Mouse (Mus musculus) gonadal fat pad, adult 2 months (tissue): ENCODE results near the gene Krtap17-1. TPM values are rescaled to one million over a fixed set of nuclear protein-coding genes. Genes with fewer than 3 reads are reported as not detected.

Source experiments
- DNase-seq: peaks from one replicate; pipeline ENCODE4 v3.0.0-alpha.2; 2012; ENCODE audit warnings: low read depth
- polyA plus RNA-seq: library from polyadenylated mRNA; depleted of rRNA; stranded (reverse); fragments of >200 nt; gene quantifications from 2 replicates; pipeline ENCODE4 v1.2.3, GENCODE M21; 2012; rRNA removed

Gene Krtap17-1
- not detected in 2 replicates for polyA plus RNA-seq

GRCm38 (mm10) chr11:99993620-99994383 lies at the start of gene Krtap17-1:
TSS of gene Krtap17-1 (minus strand) at chr11:99993994.
- DNase-seq: no peak

- DNase-seq: no peak
These were observed 47.7 kb upstream of the Krtap17-1 start, which contains the start of gene Krt34 for GRCm38 (mm10) chr11:100041454-100041853. TSS of gene Krt34 (minus strand) at chr11:100041554.

GRCm38 (mm10) chr11:100029768-100030167 lies 36.0 kb upstream of the Krtap17-1 start, which contains the start of gene Krt33b:
TSS of gene Krt33b (minus strand) at chr11:100029868.
- no peak for DNase-seq

GRCm38 (mm10) chr11:100021438-100021837 lies 27.6 kb upstream of the Krtap17-1 start:
- no peak for DNase-seq

- DNase-seq: no peak
These were observed 25.7 kb upstream of the Krtap17-1 start for GRCm38 (mm10) chr11:100019466-100019865.

- DNase-seq: no peak
These were observed 22.3 kb upstream of the Krtap17-1 start, which contains the start of gene Krt33a for GRCm38 (mm10) chr11:100016112-100016511. TSS of gene Krt33a (minus strand) at chr11:100016212.

GRCm38 (mm10) chr11:100013691-100014171 lies 19.9 kb upstream of the Krtap17-1 start:
- no peak for DNase-seq

GRCm38 (mm10) chr11:100010682-100011081 lies 16.9 kb upstream of the Krtap17-1 start:
- no peak for DNase-seq

- DNase-seq: no peak
These were observed 14.5 kb upstream of the Krtap17-1 start for GRCm38 (mm10) chr11:100008336-100008735.

- no peak for DNase-seq
These were observed 12.8 kb upstream of the Krtap17-1 start for GRCm38 (mm10) chr11:100006624-100007023.

- DNase-seq: peak; percentile 59
These were observed 12.1 kb upstream of the Krtap17-1 start for GRCm38 (mm10) chr11:100005905-100006304.

- no peak for DNase-seq
These were observed 11.1 kb upstream of the Krtap17-1 start for GRCm38 (mm10) chr11:100004846-100005245.

- DNase-seq: no peak
These were observed 5.3 kb upstream of the Krtap17-1 start for GRCm38 (mm10) chr11:99999091-99999490.

GRCm38 (mm10) chr11:99994384-99994661 lies 529 bp upstream of the Krtap17-1 start:
- no peak for DNase-seq

- no peak for DNase-seq
These were observed 3.2 kb downstream of the Krtap17-1 start for GRCm38 (mm10) chr11:99990571-99990970.

GRCm38 (mm10) chr11:99989881-99990405 lies 3.9 kb downstream of the Krtap17-1 start:
- DNase-seq: no peak

GRCm38 (mm10) chr11:99988530-99988929 lies 5.3 kb downstream of the Krtap17-1 start:
- DNase-seq: no peak

- no peak for DNase-seq
These were observed 7.6 kb downstream of the Krtap17-1 start, which contains the start of gene Krtap16-1 for GRCm38 (mm10) chr11:99986180-99986647. TSS of gene Krtap16-1 (minus strand) at chr11:99986597.

GRCm38 (mm10) chr11:99985291-99986092 lies 8.3 kb downstream of the Krtap17-1 start:
- DNase-seq: no peak

GRCm38 (mm10) chr11:99983442-99983841 lies 10.4 kb downstream of the Krtap17-1 start:
- no peak for DNase-seq

GRCm38 (mm10) chr11:99982731-99983130 lies 11.1 kb downstream of the Krtap17-1 start:
- DNase-seq: no peak

- DNase-seq: no peak
These were observed 14.8 kb downstream of the Krtap17-1 start, which contains the start of gene Krtap29-1 for GRCm38 (mm10) chr11:99978953-99979352. TSS of gene Krtap29-1 (minus strand) at chr11:99979053.
